Mouse (Mus musculus): Measurements from ENCODE around the gene Krt16.
"Not testable (repeated sequence)": the region's sequence is repeated elsewhere in the genome, so short reads cannot be mapped to it uniquely, and the experiment has no call there.

The Krt16 gene

DNA sequence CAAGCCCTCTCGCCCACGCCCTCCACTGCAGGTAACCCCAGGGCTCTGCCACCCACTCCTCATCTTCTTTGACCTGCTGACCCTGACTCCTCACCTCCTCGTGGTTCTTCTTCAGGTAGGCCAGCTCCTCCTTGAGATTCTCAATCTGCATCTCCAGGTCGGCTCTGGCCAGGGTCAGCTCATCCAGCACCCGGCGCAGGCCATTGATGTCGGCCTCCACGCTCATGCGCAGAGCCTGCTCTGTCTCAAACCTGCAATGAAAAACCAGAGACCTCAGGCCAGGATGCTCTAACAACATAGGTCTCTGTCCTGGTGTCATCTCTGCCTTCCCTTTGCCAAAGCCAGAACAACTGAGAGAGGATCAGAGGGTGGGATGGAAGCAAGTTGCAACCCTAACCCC lies 10.4 kb upstream of the Krt16 start:
- ATAC-seq (ENCODE audit: insufficient number of reproducible peaks, low FRiP score, low TSS enrichment), result no peak

DNA sequence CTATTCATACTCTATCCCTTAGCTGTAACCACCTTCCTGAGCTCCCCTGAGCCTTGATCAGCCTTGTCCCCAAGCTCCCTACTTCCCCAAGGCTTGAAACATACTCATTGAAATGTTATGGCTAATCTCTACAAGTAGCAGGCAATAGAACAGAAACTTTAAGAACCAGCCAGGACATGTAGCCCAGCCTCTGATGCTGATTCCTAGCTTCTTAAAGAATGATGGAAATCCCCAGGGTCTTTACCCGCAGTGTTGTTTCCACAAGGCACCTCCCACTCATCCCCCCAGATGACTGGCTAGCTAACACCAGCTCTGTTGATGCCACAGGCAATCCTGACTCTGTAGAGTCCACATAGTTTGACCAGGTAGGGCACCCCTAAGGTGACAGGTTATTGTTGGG lies 9.3 kb upstream of the Krt16 start:
- no peak for ATAC-seq (ENCODE audit: insufficient number of reproducible peaks, low FRiP score, low TSS enrichment)

DNA sequence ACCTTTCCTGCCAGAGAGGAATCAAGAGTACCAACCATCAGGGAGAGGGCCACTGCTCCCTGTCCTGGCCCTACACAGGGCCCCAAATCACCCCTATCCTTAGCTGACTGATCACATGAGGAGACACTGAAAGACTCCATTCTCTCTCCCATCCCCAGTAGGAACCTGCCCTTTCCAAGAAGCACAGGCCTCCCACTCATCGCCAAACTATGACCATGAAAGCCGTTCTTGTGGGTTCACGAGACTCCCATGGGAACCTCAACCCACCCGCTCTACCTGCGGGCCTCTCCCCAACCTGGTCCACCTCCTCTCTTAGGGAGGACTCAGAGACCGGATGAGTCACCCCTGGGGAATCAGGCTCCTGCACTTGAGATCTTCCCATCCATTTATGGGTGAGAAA lies 6.8 kb upstream of the Krt16 start:
- ATAC-seq (ENCODE audit: insufficient number of reproducible peaks, low FRiP score, low TSS enrichment), result no peak

DNA sequence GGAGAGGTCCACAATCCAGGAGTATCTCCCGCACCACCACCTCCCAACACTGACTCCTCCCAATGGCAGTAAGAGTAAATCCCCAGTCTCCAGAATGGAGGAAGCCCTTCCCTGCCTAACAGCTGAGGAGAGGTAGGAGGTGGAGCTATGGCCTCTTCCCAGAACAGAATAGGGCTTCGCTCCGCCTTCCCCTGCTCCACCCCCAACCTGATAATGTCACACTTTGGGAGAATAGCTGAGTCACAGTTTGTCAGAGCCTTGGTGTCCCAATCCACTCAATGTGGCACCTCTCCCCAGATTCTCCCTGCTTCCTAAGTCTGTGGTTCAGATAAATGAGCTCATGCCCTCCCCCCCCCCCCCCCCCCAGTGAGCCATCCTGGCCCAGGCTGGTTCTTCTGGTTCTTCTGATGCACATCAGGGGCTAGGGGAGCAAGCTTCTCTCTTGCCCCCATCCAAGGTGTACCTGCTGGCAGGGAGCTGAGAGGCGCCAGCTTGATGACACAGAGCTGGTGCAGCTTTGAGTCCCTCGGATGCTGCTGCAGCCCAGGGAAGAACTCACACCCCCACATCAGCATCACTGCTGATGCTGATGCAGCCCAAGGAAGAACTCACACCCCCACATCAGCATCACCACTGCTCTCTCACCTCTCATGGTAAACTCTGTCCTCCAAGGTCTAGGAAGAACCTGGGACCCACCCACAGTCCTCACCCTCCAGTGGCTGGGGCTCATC lies 5.8 kb upstream of the Krt16 start:
- ATAC-seq (ENCODE audit: insufficient number of reproducible peaks, low FRiP score, low TSS enrichment), result no peak

DNA sequence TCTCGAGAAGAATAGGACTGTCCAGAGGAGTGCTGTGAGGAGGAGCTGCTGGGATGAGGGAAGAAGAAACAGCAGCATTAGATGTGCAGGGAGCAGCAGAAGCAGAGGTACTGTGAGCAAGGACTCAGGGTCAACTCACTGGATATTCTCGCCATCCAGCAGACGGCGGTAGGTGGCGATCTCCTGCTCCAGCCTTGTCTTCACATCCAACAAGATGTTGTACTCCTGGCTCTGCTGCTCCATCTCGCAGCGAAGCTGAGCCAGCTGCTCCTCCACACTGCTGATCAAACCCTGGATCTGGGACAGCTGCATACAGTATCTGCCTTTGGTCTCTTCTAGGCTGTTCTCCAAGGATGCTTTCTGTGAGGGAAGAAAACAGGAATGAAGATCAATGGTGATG lies 2.2 kb downstream of the Krt16 start:
- not testable (repeated sequence) for ATAC-seq (ENCODE audit: insufficient number of reproducible peaks, low FRiP score, low TSS enrichment)

DNA sequence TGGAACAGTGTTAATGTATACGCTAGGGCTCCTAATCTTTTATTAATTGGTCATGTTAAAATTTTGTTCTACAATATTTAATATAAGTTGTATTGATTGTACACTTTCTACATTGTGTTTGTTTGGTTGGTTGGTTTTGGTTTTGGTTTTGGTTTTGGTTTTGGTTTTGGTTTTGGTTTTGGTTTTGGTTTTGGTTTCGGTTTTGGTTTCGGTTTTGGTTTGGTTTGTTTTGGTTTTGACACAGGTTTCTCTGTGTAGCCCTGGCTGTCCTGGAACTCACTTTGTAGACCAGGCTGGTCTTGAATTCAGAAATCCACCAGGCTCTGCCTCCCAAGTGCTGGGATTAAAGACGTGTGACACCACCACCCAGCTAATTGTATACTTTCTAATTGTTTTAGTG lies 8.4 kb downstream of the Krt16 start:
- ATAC-seq (ENCODE audit: insufficient number of reproducible peaks, low FRiP score, low TSS enrichment), result not testable (repeated sequence)

DNA sequence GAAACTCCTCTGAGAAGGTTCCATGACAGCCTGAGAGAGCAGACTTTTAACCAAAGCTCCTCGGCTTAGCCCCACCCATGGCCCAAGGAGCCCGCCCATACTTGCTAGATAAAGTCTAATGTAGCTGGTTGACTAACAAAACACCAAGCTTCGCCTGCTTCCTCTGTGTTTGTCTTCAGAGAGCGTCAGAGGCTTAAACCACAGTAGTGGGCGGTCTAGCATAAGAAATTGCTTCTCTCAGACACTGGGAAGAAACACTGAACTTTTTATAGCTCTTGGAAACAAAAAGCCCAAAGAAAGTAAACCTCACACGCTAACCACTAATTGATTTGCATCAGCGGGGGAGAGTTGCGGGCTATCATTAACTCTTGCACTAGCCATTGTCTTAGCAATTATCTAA lies 27.0 kb downstream of the Krt16 start:
- ATAC-seq (ENCODE audit: insufficient number of reproducible peaks, low FRiP score, low TSS enrichment), result no peak

DNA sequence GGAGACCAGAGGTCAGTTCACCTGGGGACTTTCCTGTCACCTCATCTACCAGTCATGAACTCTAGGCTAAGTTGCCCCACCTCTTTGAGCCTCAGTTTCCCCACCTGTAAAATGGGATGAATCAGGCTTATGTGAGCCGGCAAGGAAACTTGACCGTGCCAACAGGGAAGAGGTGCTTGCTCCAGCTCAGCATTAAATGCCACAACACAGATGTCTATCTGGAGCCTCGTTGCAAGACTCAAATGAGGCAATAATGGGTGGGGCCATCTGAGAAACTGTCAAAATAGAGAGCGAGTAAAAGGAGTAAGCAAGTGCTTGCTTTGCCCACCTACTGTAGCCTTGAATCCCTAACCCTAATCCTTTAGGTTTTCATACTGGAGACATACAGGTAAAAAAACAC lies 29.4 kb downstream of the Krt16 start:
- no peak for ATAC-seq (ENCODE audit: insufficient number of reproducible peaks, low FRiP score, low TSS enrichment)

DNA sequence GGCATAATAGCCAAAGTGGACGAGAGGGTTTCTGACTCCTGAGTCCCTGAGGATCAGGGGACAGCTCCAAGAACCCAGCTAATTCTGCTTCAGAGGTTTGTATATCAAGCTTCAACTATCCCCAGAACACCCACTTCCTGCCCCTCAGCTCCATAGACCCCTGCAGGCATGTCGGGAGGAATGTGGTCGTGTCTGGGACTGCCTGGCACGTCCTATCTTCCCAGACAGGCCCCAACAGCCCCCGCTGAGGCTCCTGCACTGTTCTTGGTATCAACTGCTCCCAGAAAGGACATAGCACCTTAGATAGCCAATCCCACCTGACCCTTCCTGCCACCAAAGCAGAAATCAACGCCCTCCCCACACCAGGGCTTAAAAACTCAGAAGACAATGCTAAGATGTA lies 40.2 kb downstream of the Krt16 start:
- no peak for ATAC-seq (ENCODE audit: insufficient number of reproducible peaks, low FRiP score, low TSS enrichment)

DNA sequence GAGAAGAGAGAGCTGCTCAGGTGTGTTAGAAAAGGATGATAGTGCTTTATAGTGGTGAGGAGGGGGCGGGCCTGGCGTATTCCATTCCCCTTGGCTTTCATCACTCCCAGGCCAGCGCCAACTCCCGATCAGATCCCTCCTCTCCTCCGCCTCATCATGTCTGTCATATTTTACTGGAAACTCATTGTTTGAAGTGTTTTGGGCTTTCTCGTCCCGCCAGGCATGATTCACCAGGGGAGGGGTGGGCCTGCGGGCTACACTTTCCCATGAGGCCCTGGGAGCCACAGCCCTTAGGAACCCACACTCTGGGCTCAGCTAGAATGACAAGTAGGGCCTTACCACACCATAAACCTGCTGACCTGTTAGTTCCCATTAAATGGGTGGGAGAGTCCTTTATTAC lies 41.2 kb downstream of the Krt16 start, which contains the start of gene Krt14:
Gene Krt14, minus strand, starts transcription at position 51 of the 400 bp plus-strand sequence.
- no peak for ATAC-seq (ENCODE audit: insufficient number of reproducible peaks, low FRiP score, low TSS enrichment)

DNA sequence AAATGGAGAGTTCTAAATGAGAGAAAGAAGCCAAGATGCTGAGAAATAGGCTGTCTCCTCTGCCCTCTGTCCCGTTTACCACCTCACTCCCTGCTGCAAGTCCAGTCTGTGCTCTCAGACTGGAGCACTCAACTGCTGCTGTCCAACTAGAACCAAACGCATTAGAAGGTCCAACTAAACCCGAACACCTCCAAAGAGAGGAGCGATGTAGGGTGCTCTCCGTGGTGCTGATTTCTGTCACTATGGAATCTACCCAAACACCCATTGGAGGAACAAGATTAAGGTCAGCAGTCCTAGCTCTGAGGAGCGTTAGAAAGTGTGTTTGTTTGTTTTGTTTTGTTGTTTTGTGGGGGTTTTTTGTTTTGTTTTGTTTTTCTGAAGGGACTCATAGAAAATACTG lies 45.3 kb downstream of the Krt16 start:
- ATAC-seq (ENCODE audit: insufficient number of reproducible peaks, low FRiP score, low TSS enrichment), result no peak

DNA sequence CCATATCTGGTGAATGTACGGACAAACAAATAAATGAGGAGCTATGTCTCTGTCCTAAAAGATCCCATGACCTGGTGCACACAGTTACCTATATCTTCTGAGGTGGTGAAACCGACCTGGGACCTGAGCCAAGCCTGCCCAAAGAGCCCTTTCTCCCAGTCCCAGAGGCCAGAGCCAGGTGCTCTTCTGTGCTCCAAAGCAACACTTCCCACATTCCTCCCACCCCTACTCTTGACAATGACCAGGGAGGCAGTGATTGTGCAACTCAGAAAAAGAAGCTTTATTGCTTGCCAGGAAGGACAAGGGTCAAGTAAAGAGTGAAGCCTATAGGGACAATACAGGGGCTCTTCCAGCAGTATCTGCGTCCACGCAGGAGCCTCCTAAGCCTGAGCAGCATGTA lies 45.8 kb downstream of the Krt16 start:
- ATAC-seq (ENCODE audit: insufficient number of reproducible peaks, low FRiP score, low TSS enrichment), result no peak

DNA sequence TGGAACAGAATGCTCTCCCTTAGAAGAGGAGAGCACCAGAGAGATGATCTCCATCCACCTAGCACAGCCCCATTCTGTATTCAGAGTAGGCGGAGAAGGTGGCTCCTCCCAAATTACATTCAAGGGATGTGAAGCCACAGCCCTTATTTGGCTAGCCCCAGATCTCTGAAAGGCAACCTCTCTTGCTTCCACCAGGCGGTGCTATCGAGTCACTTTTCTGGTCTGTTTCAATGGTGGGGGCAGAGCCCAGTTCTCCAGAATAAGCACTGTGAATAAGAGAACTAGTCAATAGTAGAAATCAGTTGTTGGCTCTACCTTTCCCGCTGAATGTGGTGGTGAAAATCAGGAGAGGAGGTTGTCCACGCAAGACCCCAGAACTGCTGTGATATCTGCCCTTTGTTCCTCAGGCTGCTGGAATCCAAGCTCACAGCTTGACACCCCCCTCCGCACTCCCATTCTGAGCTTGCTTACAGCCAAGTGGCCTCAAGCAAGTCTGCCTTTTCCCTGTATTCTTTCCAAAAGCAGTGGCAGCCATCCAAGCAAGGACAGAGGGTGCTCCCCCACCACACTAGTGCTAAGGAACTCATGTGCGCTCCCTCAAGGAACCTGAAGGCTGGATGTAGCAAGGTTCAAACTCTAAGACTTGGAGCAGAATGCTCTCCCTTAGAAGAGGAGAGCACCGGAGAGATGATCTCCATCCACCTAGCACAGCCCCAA lies 48.4 kb downstream of the Krt16 start:
- no peak for ATAC-seq (ENCODE audit: insufficient number of reproducible peaks, low FRiP score, low TSS enrichment)

DNA sequence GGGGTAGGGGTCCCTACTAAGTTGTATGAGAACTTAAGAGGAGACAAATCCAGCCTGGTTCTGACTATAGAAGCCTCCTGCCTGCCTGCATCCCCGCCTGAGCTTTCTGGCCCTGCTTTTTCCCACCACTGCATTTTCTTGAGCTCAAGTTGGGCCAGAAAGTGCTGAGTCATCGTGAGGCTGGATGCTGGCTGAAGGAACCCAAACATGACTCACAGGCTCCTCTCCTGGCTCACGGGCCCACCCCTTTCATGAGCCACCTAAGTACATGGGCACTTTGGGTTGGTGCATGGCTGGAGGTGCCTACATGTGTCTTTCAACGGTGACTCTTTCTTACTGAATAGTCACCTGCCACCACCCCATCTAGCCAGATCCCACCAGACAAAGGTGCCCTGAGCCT lies 50.0 kb downstream of the Krt16 start:
- ATAC-seq (ENCODE audit: insufficient number of reproducible peaks, low FRiP score, low TSS enrichment), result no peak

All from cerebellum, adult (tissue).